Mouse (Mus musculus): ENCODE results near the gene Gm45062. TPM values are rescaled to one million over a fixed set of nuclear protein-coding genes. Genes with fewer than 3 reads are reported as not detected.

The Gm45062 gene
- polyA plus RNA-seq, 1 experiment = 2.0 TPM

DNA sequence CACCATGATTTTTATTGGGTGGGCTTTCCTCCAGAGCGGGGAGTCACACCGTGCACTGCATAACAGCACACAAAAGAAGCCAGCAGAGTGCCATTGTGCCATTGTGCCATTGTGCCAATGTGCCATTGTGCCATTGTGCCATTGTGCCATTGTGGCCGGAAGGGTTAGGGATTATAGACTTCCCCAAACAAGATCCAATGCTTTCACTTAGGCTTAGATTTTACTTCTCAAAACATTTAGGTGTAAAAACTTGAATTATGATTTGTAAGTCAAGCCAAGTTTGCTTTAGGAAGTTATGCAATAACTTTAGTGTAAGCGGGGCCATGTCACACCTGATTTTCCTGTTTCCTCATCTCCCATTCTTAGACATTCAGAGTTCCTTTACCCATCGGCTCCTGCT, 156.6 kb downstream of the Gm45062 start:
- no peak for DNase-seq
- Histone ChIP-seq H3K4me3 (ENCODE audit: insufficient read depth, low read depth, low read length) (no peak overlapping the region), H3K27me3 (replicated peaks; ENCODE audit: control insufficient read depth, insufficient read depth, low read length) (no peaks in the 10 kb centered on the region), H3K4me1 (ENCODE audit: control insufficient read depth, insufficient read depth, low read length) (peaks cover 1% of the 10 kb centered on the region; the same call in 1 of the 2 replicates), H3K27ac (ENCODE audit: insufficient read depth, low read depth, low read length) (no peak overlapping the region), H3K36me3 (ENCODE audit: control insufficient read depth, insufficient read depth, low read length) (no peaks in the 10 kb centered on the region)
- TF ChIP-seq POLR2A (IDR thresholded peaks at IDR 0.05; ENCODE audit: low read depth, low read length) = no peak
- TF ChIP-seq CTCF (conservative IDR thresholded peaks at IDR 0.05; ENCODE audit: insufficient read depth, insufficient read length, low read depth, low read length) = no peak
- WGBS = 93% methylated on average over 5 of the region's 5 CpGs

- Histone ChIP-seq H3K27me3 (replicated peaks; ENCODE audit: control insufficient read depth, insufficient read depth, low read length) (no peaks in the 10 kb centered on the region), H3K36me3 (ENCODE audit: control insufficient read depth, insufficient read depth, low read length) (no peaks in the 10 kb centered on the region), H3K4me3 (ENCODE audit: insufficient read depth, low read depth, low read length) (no peak overlapping the region), H3K4me1 (ENCODE audit: control insufficient read depth, insufficient read depth, low read length) (peaks cover 2% of the 10 kb centered on the region; the same call in 1 of the 2 replicates), H3K27ac (ENCODE audit: insufficient read depth, low read depth, low read length) (no peak overlapping the region)
- DNase-seq = no peak
- 65% methylated on average over 8 of the region's 8 CpGs for WGBS
- TF ChIP-seq CTCF (conservative IDR thresholded peaks at IDR 0.05; ENCODE audit: insufficient read depth, insufficient read length, low read depth, low read length) = no peak
- no peak for TF ChIP-seq POLR2A (IDR thresholded peaks at IDR 0.05; ENCODE audit: low read depth, low read length)
These were observed 157.7 kb downstream of the Gm45062 start for GRCm38 (mm10) chr6:8416802-8417569.

DNA sequence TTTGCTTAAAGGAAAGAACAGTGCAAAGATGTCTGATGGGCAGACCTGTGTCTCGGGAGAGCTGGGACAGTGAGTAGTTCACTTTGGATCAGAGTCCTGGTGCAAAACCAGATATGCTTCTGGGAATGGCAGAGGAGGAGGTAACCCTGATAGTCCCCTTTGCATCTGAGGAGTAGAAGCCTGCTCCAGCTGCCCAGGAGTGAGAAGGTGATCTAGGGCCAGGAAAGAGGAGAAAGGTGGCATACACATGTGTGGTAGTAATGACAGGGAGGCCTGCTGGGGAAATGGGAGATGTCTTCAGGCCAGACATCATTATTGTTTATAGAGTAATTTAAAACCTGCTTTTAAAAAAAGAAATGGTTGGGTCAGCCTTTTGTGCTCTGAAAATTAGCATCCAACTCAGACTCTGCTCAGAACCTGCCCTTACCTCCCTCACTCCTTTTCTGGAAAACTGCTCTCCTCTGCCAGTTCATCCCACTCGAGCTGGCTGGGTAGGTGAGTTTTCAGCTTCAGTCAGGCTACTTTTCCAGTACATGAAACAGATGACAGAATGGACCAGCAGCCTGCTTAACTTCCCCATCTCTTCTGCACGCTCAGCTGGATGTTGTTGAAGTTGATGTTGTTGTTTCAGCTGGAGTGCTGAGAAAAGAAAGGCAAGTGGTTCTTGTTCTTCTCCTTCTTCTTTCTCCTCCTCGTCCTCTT, 160.4 kb downstream of the Gm45062 start:
- 55% methylated on average over 4 of the region's 4 CpGs for WGBS

DNA sequence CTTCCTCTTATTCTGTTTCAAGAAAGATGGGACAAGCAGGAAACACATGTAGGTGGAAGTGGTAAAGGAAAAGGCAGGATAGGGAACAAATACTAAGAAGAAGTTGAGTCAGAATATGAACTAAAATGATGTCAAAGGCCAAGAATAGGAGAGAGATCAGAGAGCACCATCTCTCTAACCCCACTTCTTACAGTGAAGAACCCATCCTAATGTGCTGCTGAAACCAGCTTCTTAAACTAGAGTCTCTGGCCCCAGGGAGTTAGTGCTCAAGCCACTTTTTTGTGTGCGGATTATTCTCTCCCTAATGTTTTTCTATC, 160.9 kb downstream of the Gm45062 start:
- 93% methylated on average over 1 of the region's 1 CpGs for WGBS
- TF ChIP-seq CTCF (conservative IDR thresholded peaks at IDR 0.05; ENCODE audit: insufficient read depth, insufficient read length, low read depth, low read length) (no peak), POLR2A (IDR thresholded peaks at IDR 0.05; ENCODE audit: low read depth, low read length) (no peak)
- no peaks in the 10 kb centered on the region for H3K36me3 ChIP-seq (ENCODE audit: control insufficient read depth, insufficient read depth, low read length)
- peaks cover 2% of the 10 kb centered on the region; the same call in 1 of the 2 replicates for H3K4me1 ChIP-seq (ENCODE audit: control insufficient read depth, insufficient read depth, low read length)
- H3K27me3 ChIP-seq (replicated peaks; ENCODE audit: control insufficient read depth, insufficient read depth, low read length) = no peaks in the 10 kb centered on the region
- no peak overlapping the region for H3K27ac ChIP-seq (ENCODE audit: insufficient read depth, low read depth, low read length)
- no peak overlapping the region for H3K4me3 ChIP-seq (ENCODE audit: insufficient read depth, low read depth, low read length)
- DNase-seq = no peak

More for the DNA sequence above, 160.4 kb downstream of the Gm45062 start:
- peaks cover 2% of the 10 kb centered on the region; the same call in 1 of the 2 replicates for H3K4me1 ChIP-seq (ENCODE audit: control insufficient read depth, insufficient read depth, low read length)
- no peak for TF ChIP-seq CTCF (conservative IDR thresholded peaks at IDR 0.05; ENCODE audit: insufficient read depth, insufficient read length, low read depth, low read length)
- TF ChIP-seq POLR2A (IDR thresholded peaks at IDR 0.05; ENCODE audit: low read depth, low read length) = no peak
- peak; percentile 5 for DNase-seq
- H3K36me3 ChIP-seq (ENCODE audit: control insufficient read depth, insufficient read depth, low read length) = no peaks in the 10 kb centered on the region
- H3K27ac ChIP-seq (ENCODE audit: insufficient read depth, low read depth, low read length) = no peak overlapping the region
- no peak overlapping the region for H3K4me3 ChIP-seq (ENCODE audit: insufficient read depth, low read depth, low read length)
- no peaks in the 10 kb centered on the region for H3K27me3 ChIP-seq (replicated peaks; ENCODE audit: control insufficient read depth, insufficient read depth, low read length)

- Histone ChIP-seq H3K4me1 (ENCODE audit: control insufficient read depth, insufficient read depth, low read length) (peaks cover 2% of the 10 kb centered on the region; the same call in 1 of the 2 replicates), H3K27ac (ENCODE audit: insufficient read depth, low read depth, low read length) (no peak overlapping the region), H3K27me3 (replicated peaks; ENCODE audit: control insufficient read depth, insufficient read depth, low read length) (no peaks in the 10 kb centered on the region), H3K4me3 (ENCODE audit: insufficient read depth, low read depth, low read length) (no peak overlapping the region), H3K36me3 (ENCODE audit: control insufficient read depth, insufficient read depth, low read length) (no peaks in the 10 kb centered on the region)
- WGBS = 70% methylated on average over 5 of the region's 5 CpGs
- TF ChIP-seq CTCF (conservative IDR thresholded peaks at IDR 0.05; ENCODE audit: insufficient read depth, insufficient read length, low read depth, low read length) = no peak
- no peak for TF ChIP-seq POLR2A (IDR thresholded peaks at IDR 0.05; ENCODE audit: low read depth, low read length)
- no peak for DNase-seq
These were observed 162.2 kb downstream of the Gm45062 start for GRCm38 (mm10) chr6:8421421-8421820.

DNA sequence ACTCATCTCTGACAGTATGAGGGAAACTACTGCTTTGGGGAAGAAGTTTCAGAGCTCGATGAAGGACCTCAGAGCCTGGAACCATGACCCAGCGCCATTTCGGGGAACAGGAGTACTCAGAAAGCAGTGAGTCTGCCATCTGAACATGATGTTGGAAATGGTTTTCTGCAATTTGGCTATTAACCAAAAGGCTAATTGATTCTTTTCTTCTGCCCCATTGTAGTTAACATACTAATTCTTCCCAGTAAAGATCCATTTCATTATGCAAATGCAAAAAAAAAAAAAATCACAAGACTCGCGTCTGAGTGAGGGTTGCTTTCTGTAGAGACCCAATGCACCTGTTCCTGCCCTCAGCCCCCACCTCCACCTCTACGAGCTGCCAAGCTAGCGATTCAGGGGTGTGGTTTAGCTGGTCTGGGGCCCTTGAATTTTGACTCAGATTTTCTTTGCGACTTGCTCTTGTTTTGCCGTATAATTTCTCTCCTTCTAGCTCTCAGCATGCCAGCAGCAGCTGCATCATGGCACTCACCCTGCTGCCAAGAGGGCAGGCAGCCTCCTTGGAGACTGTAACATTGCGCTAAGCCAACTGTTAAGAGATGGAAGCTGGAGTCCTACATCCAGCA, 162.8 kb downstream of the Gm45062 start:
- 73% methylated on average over 10 of the region's 10 CpGs for WGBS
- TF ChIP-seq CTCF (conservative IDR thresholded peaks at IDR 0.05; ENCODE audit: insufficient read depth, insufficient read length, low read depth, low read length) = no peak
- TF ChIP-seq POLR2A (IDR thresholded peaks at IDR 0.05; ENCODE audit: low read depth, low read length) = no peak
- no peaks in the 10 kb centered on the region for H3K36me3 ChIP-seq (ENCODE audit: control insufficient read depth, insufficient read depth, low read length)
- H3K4me1 ChIP-seq (ENCODE audit: control insufficient read depth, insufficient read depth, low read length) = peaks cover 2% of the 10 kb centered on the region; the same call in 1 of the 2 replicates
- DNase-seq = no peak
- no peaks in the 10 kb centered on the region for H3K27me3 ChIP-seq (replicated peaks; ENCODE audit: control insufficient read depth, insufficient read depth, low read length)
- H3K4me3 ChIP-seq (ENCODE audit: insufficient read depth, low read depth, low read length) = no peak overlapping the region
- H3K27ac ChIP-seq (ENCODE audit: insufficient read depth, low read depth, low read length) = no peak overlapping the region

GRCm38 (mm10) chr6:8423142-8423541, 163.9 kb downstream of the Gm45062 start:
- Histone ChIP-seq H3K4me3 (ENCODE audit: insufficient read depth, low read depth, low read length) (no peak overlapping the region), H3K27ac (ENCODE audit: insufficient read depth, low read depth, low read length) (no peak overlapping the region), H3K27me3 (replicated peaks; ENCODE audit: control insufficient read depth, insufficient read depth, low read length) (no peaks in the 10 kb centered on the region), H3K36me3 (ENCODE audit: control insufficient read depth, insufficient read depth, low read length) (no peaks in the 10 kb centered on the region), H3K4me1 (ENCODE audit: control insufficient read depth, insufficient read depth, low read length) (peaks cover 2% of the 10 kb centered on the region; the same call in 1 of the 2 replicates)
- WGBS = 99% methylated on average over 2 of the region's 2 CpGs
- DNase-seq = no peak
- no peak for TF ChIP-seq CTCF (conservative IDR thresholded peaks at IDR 0.05; ENCODE audit: insufficient read depth, insufficient read length, low read depth, low read length)
- TF ChIP-seq POLR2A (IDR thresholded peaks at IDR 0.05; ENCODE audit: low read depth, low read length) = no peak
